Mouse (Mus musculus) hindbrain, embryonic 13.5 days (tissue): ENCODE results near the gene Gm6034. TPM values are rescaled to one million over a fixed set of nuclear protein-coding genes. Genes with fewer than 3 reads are reported as not detected.
"Not testable (repeated sequence)": the region's sequence is repeated elsewhere in the genome, so short reads cannot be mapped to it uniquely, and the experiment has no call there.

Experiments
- ATAC-seq: fragments of 200-750 bp; cut with Nextera tagmentation; 2 replicates; pipeline ENCODE4 v1.8.0; 2017; ENCODE audit warnings: moderate TSS enrichment; ENCODE audit not compliant: low FRiP score
- H3K27ac ChIP-seq: fragments of 300-500 bp; sonication (generic); 2 replicates; pipeline ENCODE4 v1.5.1; 2015; ENCODE audit warnings: inconsistent platforms, mild to moderate bottlenecking, moderate library complexity
- H3K27me3 ChIP-seq: fragments of 300-500 bp; sonication (generic); 2 replicates; pipeline ENCODE4 v1.6.1; 2015; ENCODE audit warnings: mild to moderate bottlenecking, inconsistent platforms
- H3K36me3 ChIP-seq: fragments of 300-500 bp; sonication (generic); 2 replicates; pipeline ENCODE4 v1.6.1; 2015; ENCODE audit warnings: mild to moderate bottlenecking, inconsistent platforms
- H3K4me1 ChIP-seq: fragments of 300-500 bp; sonication (generic); replicated peaks from 2 replicates; pipeline ENCODE4 v1.6.1; 2015; ENCODE audit warnings: inconsistent platforms
- H3K4me2 ChIP-seq: fragments of 300-500 bp; sonication (generic); 2 replicates; pipeline ENCODE4 v1.6.1; 2015; ENCODE audit warnings: inconsistent platforms, mild to moderate bottlenecking, moderate library complexity
- H3K4me3 ChIP-seq: fragments of 300-500 bp; sonication (generic); 2 replicates; pipeline ENCODE4 v1.5.1; 2015; ENCODE audit warnings: mild to moderate bottlenecking, inconsistent platforms
- H3K9ac ChIP-seq: fragments of 300-500 bp; sonication (generic); 2 replicates; pipeline ENCODE4 v1.6.1; 2015; ENCODE audit warnings: mild to moderate bottlenecking, inconsistent platforms
- H3K9me3 ChIP-seq: fragments of 300-500 bp; sonication (generic); 2 replicates; pipeline ENCODE4 v1.6.1; 2016; ENCODE audit warnings: inconsistent platforms
- WGBS: fragments of 180-500 bp; shearing (Covaris S2); methylation state at CpG from one replicate; pipeline ENCODE4 v1.1.7; 2015; 5-methylcytosine and 5-hydroxymethylcytosine counted together
- polyA plus RNA-seq: library from polyadenylated mRNA; unstranded; fragments of >200 nt; fragmentation: Nextera tagmentation; extraction: Ambion mirVana; gene quantifications from 2 replicates; pipeline ENCODE4 v1.2.1, GENCODE M21; 2015

The Gm6034 gene
- polyA plus RNA-seq, 1 experiment from 2014 or later, result not detected

GRCm38 (mm10) chr17:36093936-36094335, 51.2 kb downstream of the Gm6034 start:
- Histone ChIP-seq H3K27ac (no peak overlapping the region), H3K9me3 (no peaks in the 10 kb centered on the region), H3K9ac (no peak overlapping the region), H3K4me2 (no peak overlapping the region), H3K4me1 (no peaks in the 10 kb centered on the region), H3K36me3 (no peaks in the 10 kb centered on the region), H3K4me3 (no peak overlapping the region), H3K27me3 (no peaks in the 10 kb centered on the region)
- no peak for ATAC-seq
- WGBS, result 24% methylated on average over 3 of the region's 3 CpGs

- WGBS, result 54% methylated on average over 2 of the region's 2 CpGs
- not testable (repeated sequence) for H3K4me2 ChIP-seq, ATAC-seq, H3K9me3 ChIP-seq, H3K27me3 ChIP-seq, H3K4me3 ChIP-seq, H3K4me1 ChIP-seq, H3K9ac ChIP-seq, H3K36me3 ChIP-seq, H3K27ac ChIP-seq
Measured at GRCm38 (mm10) chr17:36099603-36100002, 56.8 kb downstream of the Gm6034 start.

- WGBS, result 83% methylated on average over 12 of the region's 12 CpGs
- ATAC-seq, H3K4me1 ChIP-seq, H3K9me3 ChIP-seq, H3K36me3 ChIP-seq, H3K27ac ChIP-seq, H3K4me3 ChIP-seq, H3K4me2 ChIP-seq, H3K27me3 ChIP-seq, H3K9ac ChIP-seq: not testable (repeated sequence)
Measured at GRCm38 (mm10) chr17:36102091-36102490, 59.3 kb downstream of the Gm6034 start.

Other genes starting within 250 kb of the Gm6034 start
- 8.2 and 9.2 TPM in 2 replicates for gene Ier3, start 221.3 kb upstream of the Gm6034 start, polyA plus RNA-seq
- 75.2 and 78.8 TPM in 2 replicates for gene Flot1, start 219.7 kb upstream of the Gm6034 start, polyA plus RNA-seq
- gene Tubb5, start 204.7 kb upstream of the Gm6034 start, polyA plus RNA-seq, result 1,714 and 1,822 TPM in 2 replicates
- 11.0 and 11.3 TPM in 2 replicates for gene Mdc1, start 201.4 kb upstream of the Gm6034 start, polyA plus RNA-seq
- 26.4 and 26.9 TPM in 2 replicates for gene Nrm, start 181.6 kb upstream of the Gm6034 start, polyA plus RNA-seq
- gene Ppp1r18, start 177.4 kb upstream of the Gm6034 start, polyA plus RNA-seq, result 26.9 and 30.5 TPM in 2 replicates
- 28.6 and 35.3 TPM in 2 replicates for gene Dhx16, start 163.1 kb upstream of the Gm6034 start, polyA plus RNA-seq
- 45.8 and 48.7 TPM in 2 replicates for gene 2310061I04Rik, start 145.5 kb upstream of the Gm6034 start, polyA plus RNA-seq
- 434 and 438 TPM in 2 replicates for gene Atat1, start 132.9 kb upstream of the Gm6034 start, polyA plus RNA-seq
- 46.8 and 54.7 TPM in 2 replicates for gene Mrps18b, start 126.6 kb upstream of the Gm6034 start, polyA plus RNA-seq
- 46.0 and 47.2 TPM in 2 replicates for gene Ppp1r10, start 126.5 kb upstream of the Gm6034 start, polyA plus RNA-seq
- 96.6 and 103 TPM in 2 replicates for gene Abcf1, start 73.2 kb upstream of the Gm6034 start, polyA plus RNA-seq
- 53.6 and 53.7 TPM in 2 replicates for gene Gnl1, start 63.1 kb upstream of the Gm6034 start, polyA plus RNA-seq
- 72.8 and 73.5 TPM in 2 replicates for gene Prr3, start 62.7 kb upstream of the Gm6034 start, polyA plus RNA-seq
- gene H2-T24, start 22.4 kb upstream of the Gm6034 start, polyA plus RNA-seq, result 8.8 and 9.5 TPM in 2 replicates
- gene H2-T23, start 10.1 kb upstream of the Gm6034 start, polyA plus RNA-seq, result 3.2 and 3.3 TPM in 2 replicates
- 6.7 and 7.0 TPM in 2 replicates for gene H2-T22, start 214 bp upstream of the Gm6034 start, polyA plus RNA-seq
- not detected in 2 replicates for gene Gm11127, start 15.4 kb downstream of the Gm6034 start, polyA plus RNA-seq
- gene Gm19684, start 78.7 kb downstream of the Gm6034 start, polyA plus RNA-seq, result not detected in 2 replicates
- gene Gm7030, start 86.5 kb downstream of the Gm6034 start, polyA plus RNA-seq, result not detected in 2 replicates
- gene Gm8909, start 125.6 kb downstream of the Gm6034 start, polyA plus RNA-seq, result not detected in 2 replicates
- gene H2-T3, start 147.3 kb downstream of the Gm6034 start, polyA plus RNA-seq, result not detected in 2 replicates
- 104 and 122 TPM in 2 replicates for gene Rpp21, start 215.1 kb downstream of the Gm6034 start, polyA plus RNA-seq
- gene Trim39, start 229.3 kb downstream of the Gm6034 start, polyA plus RNA-seq, result 28.3 and 29.7 TPM in 2 replicates
- gene H2-M10.2, start 243.5 kb downstream of the Gm6034 start, polyA plus RNA-seq, result 0.16 TPM in 1 of 2 replicates, not detected in the other